Mouse (Mus musculus): ENCODE results near the gene Rab3ip.

DNA sequence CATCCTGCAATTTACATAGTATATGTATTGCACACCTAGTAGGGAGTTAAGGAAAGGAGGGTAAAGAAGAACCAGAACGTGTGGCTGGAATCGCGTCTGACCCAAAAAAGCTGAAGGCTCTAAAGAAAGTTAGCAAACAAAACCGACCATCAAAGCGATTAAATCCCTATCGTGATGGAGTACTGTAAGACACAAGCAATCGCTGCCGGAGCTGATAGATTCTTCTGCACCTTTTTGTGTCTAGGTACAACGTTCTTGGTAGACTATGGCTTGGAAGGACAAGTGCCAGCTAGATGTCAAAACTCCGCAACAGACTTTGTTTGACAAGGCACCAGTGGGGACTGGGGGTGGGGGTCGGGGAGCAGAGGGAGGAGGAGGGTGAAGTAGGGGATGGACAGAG is 13.5 kb upstream of the Rab3ip start:
- TF ChIP-seq CTCF (IDR thresholded peaks at IDR 0.05; ENCODE audit: extremely low read depth, insufficient read depth, insufficient read length, insufficient replicate concordance) (no peak), POLR2A (IDR thresholded peaks at IDR 0.05; ENCODE audit: low read depth, low read length) (no peak)

All from spleen, adult 2 months (tissue).